ENCODE assay signal across 18 mouse cellular contexts in the genomic region with DNA sequence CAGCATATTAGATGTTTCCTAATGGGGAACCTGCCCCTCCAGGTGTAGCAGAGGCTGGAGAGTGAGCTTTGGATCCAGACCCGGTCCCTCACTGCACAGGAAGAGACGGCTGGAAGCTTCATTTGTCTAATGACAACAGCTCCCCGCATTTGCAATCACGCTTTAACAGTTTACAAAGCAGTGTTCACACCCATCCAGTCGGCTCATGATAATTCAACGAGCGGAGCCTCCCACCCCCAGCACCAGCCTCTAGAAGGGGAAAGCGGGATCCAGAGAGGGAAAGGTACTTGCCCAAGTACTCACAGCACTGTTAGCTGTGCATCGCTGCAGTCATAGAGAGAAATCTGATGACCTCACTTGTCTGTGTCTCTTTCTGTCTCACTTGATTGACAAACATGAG. TPM values are rescaled to one million over a fixed set of nuclear protein-coding genes. Genes with fewer than 3 reads are reported as not detected.
DNase-seq lines count a peak whose midpoint lies in the region; ATAC-seq and TF ChIP-seq lines count a peak whose summit lies in the region.
"Had no signal": no experiment of that assay in that cellular context is flagged by ENCODE, and none has a peak within 500 bp of the region (broad histone marks: within the 10 kb centered on the region; RNA-seq: fewer than 3 reads in every experiment).

No protein-coding gene starts in this region.

- no peaks in the 10 kb centered on the region for H3K9me3 ChIP-seq in forebrain, embryonic 12.5 days
- H3K9me3 ChIP-seq in forebrain, postnatal 0 days (ENCODE audit: low read length) = no peaks in the 10 kb centered on the region
- no peaks in the 10 kb centered on the region for H3K9me3 ChIP-seq in midbrain, embryonic 10.5 days (replicated peaks)
- no peaks in the 10 kb centered on the region for H3K9me3 ChIP-seq in midbrain, embryonic 13.5 days
- H3K9me3 ChIP-seq in midbrain, embryonic 14.5 days (ENCODE audit: control insufficient read depth, low read length) = no peaks in the 10 kb centered on the region
- H3K9me3 ChIP-seq: embryonic facial prominence, embryonic 12.5 days; heart, embryonic 13.5 days had no signal

- H3K27ac ChIP-seq in forebrain, embryonic 12.5 days = no peak overlapping the region
- no peak overlapping the region for H3K27ac ChIP-seq in forebrain, postnatal 0 days (ENCODE audit: low read depth, low read length)
- H3K27ac ChIP-seq in midbrain, embryonic 10.5 days (replicated peaks) = peak overlapping the region; percentile 100
- no peak overlapping the region; the same call in 1 of the 2 replicates for H3K27ac ChIP-seq in midbrain, embryonic 13.5 days
- H3K27ac ChIP-seq in midbrain, embryonic 14.5 days (replicated peaks; ENCODE audit: low read depth, low read length) = no peak overlapping the region
- H3K27ac ChIP-seq: embryonic facial prominence, embryonic 12.5 days; heart, embryonic 13.5 days had no signal

- TF ChIP-seq CTCF in forebrain, postnatal 0 days (IDR thresholded peaks at IDR 0.05; ENCODE audit: low read depth) = no peak
- TF ChIP-seq CTCF in brain, embryonic 14.5 days (IDR thresholded peaks at IDR 0.05; ENCODE audit: borderline replicate concordance, extremely low read depth, insufficient read depth, insufficient read length) = no peak

- 0 out of 2 replicates have a peak overlapping the region, but pooled peaks have one; percentile 12 for H3K9ac ChIP-seq in forebrain, embryonic 12.5 days
- no peak overlapping the region for H3K9ac ChIP-seq in forebrain, postnatal 0 days
- H3K9ac ChIP-seq in midbrain, embryonic 13.5 days (replicated peaks) = no peak overlapping the region
- H3K9ac ChIP-seq in midbrain, embryonic 14.5 days (replicated peaks; ENCODE audit: low read length) = 0 out of 2 replicates have a peak overlapping the region, but pooled peaks have one; percentile 2
- H3K9ac ChIP-seq: embryonic facial prominence, embryonic 12.5 days; heart, embryonic 13.5 days had no signal

- H3K4me2 ChIP-seq in forebrain, embryonic 12.5 days = no peak overlapping the region
- H3K4me2 ChIP-seq in forebrain, postnatal 0 days (ENCODE audit: low read depth) = no peak overlapping the region
- H3K4me2 ChIP-seq in midbrain, embryonic 13.5 days (replicated peaks) = no peak overlapping the region
- H3K4me2 ChIP-seq in midbrain, embryonic 14.5 days (ENCODE audit: low read length) = no peak overlapping the region
- H3K4me2 ChIP-seq: embryonic facial prominence, embryonic 12.5 days; heart, embryonic 13.5 days; hindbrain, embryonic 14.5 days had no signal

- no peak overlapping the region for H3K4me3 ChIP-seq in forebrain, embryonic 12.5 days (replicated peaks)
- H3K4me3 ChIP-seq in forebrain, postnatal 0 days (ENCODE audit: low read depth, low read length) = no peak overlapping the region
- peak overlapping the region; percentile 9; the same call in 1 of the 2 replicates for H3K4me3 ChIP-seq in midbrain, embryonic 10.5 days
- H3K4me3 ChIP-seq in midbrain, embryonic 13.5 days (replicated peaks) = no peak overlapping the region
- H3K4me3 ChIP-seq in midbrain, embryonic 14.5 days (replicated peaks; ENCODE audit: low read depth, low read length) = no peak overlapping the region
- H3K4me3 ChIP-seq: embryonic facial prominence, embryonic 12.5 days; heart, embryonic 13.5 days had no signal

- no peak for TF ChIP-seq POLR2A in brain, embryonic 14.5 days (IDR thresholded peaks at IDR 0.05; ENCODE audit: borderline replicate concordance, extremely low read depth, insufficient read depth, insufficient read length, poor library complexity, severe bottlenecking)

- H3K27me3 ChIP-seq in forebrain, embryonic 12.5 days = no peaks in the 10 kb centered on the region; the same call in 1 of the 2 replicates
- no peaks in the 10 kb centered on the region for H3K27me3 ChIP-seq in forebrain, postnatal 0 days (ENCODE audit: insufficient read depth, low read length)
- H3K27me3 ChIP-seq in midbrain, embryonic 10.5 days (ENCODE audit: low read depth, poor library complexity, severe bottlenecking) = peaks cover 29% of the 10 kb centered on the region
- 0 out of 2 replicates have a peak, but pooled peaks cover 6% of the 10 kb centered on the region for H3K27me3 ChIP-seq in midbrain, embryonic 13.5 days
- no peaks in the 10 kb centered on the region for H3K27me3 ChIP-seq in midbrain, embryonic 14.5 days (ENCODE audit: control insufficient read depth, insufficient read depth, low read length)

- peaks cover 58% of the 10 kb centered on the region for H3K4me1 ChIP-seq in forebrain, embryonic 12.5 days
- peaks cover 4% of the 10 kb centered on the region; the same call in 1 of the 2 replicates for H3K4me1 ChIP-seq in forebrain, postnatal 0 days (ENCODE audit: insufficient read depth)
- peaks cover 76% of the 10 kb centered on the region for H3K4me1 ChIP-seq in midbrain, embryonic 10.5 days
- H3K4me1 ChIP-seq in midbrain, embryonic 13.5 days (replicated peaks) = peaks cover 57% of the 10 kb centered on the region
- peaks cover 34% of the 10 kb centered on the region for H3K4me1 ChIP-seq in midbrain, embryonic 14.5 days (ENCODE audit: control insufficient read depth, insufficient read depth, low read length)

- 36% methylated on average over 9 of the region's 9 CpGs for WGBS in forebrain, embryonic 12.5 days
- WGBS in forebrain, postnatal 0 days = 26% methylated on average over 9 of the region's 9 CpGs
- 49% methylated on average over 9 of the region's 9 CpGs for WGBS in midbrain, embryonic 10.5 days
- 39% methylated on average over 9 of the region's 9 CpGs for WGBS in midbrain, embryonic 13.5 days
- 42% methylated on average over 9 of the region's 9 CpGs for WGBS in midbrain, embryonic 14.5 days

- DNase-seq in forebrain, postnatal 0 days = no peak
- no peak for DNase-seq in midbrain, embryonic 10.5 days (ENCODE audit: low spot score)
- DNase-seq in brain, embryonic 14.5 days (ENCODE audit: low read depth) = peak; percentile 73
- DNase-seq in midbrain, embryonic 14.5 days = no peak
- no peak for DNase-seq in yolk sac, embryonic 10.5 days (ENCODE audit: low spot score)
- DNase-seq: adrenal gland, adult 2 months; adrenal gland, postnatal 25 days; cerebellum, adult 2 months; gastrocnemius, postnatal 36 days; heart, adult 11 months; heart, postnatal 36 days had no signal

- no peaks in the 10 kb centered on the region for H3K36me3 ChIP-seq in forebrain, embryonic 12.5 days (replicated peaks)
- H3K36me3 ChIP-seq in forebrain, postnatal 0 days (ENCODE audit: insufficient read depth) = no peaks in the 10 kb centered on the region
- no peaks in the 10 kb centered on the region; the same call in 1 of the 2 replicates for H3K36me3 ChIP-seq in midbrain, embryonic 10.5 days
- H3K36me3 ChIP-seq in midbrain, embryonic 13.5 days = no peaks in the 10 kb centered on the region
- no peaks in the 10 kb centered on the region for H3K36me3 ChIP-seq in midbrain, embryonic 14.5 days (ENCODE audit: control insufficient read depth, insufficient read depth, low read length)
- H3K36me3 ChIP-seq: embryonic facial prominence, embryonic 12.5 days; heart, embryonic 13.5 days had no signal

- ATAC-seq in forebrain, embryonic 12.5 days (ENCODE audit: low FRiP score) = no peak
- no peak for ATAC-seq in forebrain, postnatal 0 days
- no peak for ATAC-seq in midbrain, embryonic 13.5 days
- no peak for ATAC-seq in midbrain, embryonic 14.5 days (ENCODE audit: low FRiP score, low TSS enrichment)
- ATAC-seq: intestine, embryonic 16.5 days had no signal

RNA-seq across cellular contexts. Expression of gene Ephb2, which starts 2.7 kb away (rescaled TPM):
- 20.3 and 30.2 TPM in 2 replicates for polyA plus RNA-seq in forebrain, embryonic 12.5 days (2016; fragmentation: Nextera tagmentation; extraction: Ambion mirVana)
- 79.9 and 85.6 TPM in 2 replicates for total RNA-seq in forebrain, postnatal 0 days (2014; rRNA removed)
- 9.2 and 10.8 TPM in 2 replicates for polyA plus RNA-seq in forebrain, postnatal 0 days (2015; fragmentation: Nextera tagmentation; extraction: Ambion mirVana)
- polyA plus RNA-seq in midbrain, embryonic 10.5 days (2016; fragmentation: Nextera tagmentation; extraction: Ambion mirVana) = 15.6 and 20.9 TPM in 2 replicates
- polyA plus RNA-seq in midbrain, embryonic 13.5 days (2015; fragmentation: Nextera tagmentation; extraction: Ambion mirVana) = 20.3 and 25.0 TPM in 2 replicates
- polyA plus RNA-seq in brain, embryonic 14.5 days (2012; rRNA removed) = 110 and 141 TPM in 2 replicates
- polyA plus RNA-seq in midbrain, embryonic 14.5 days (2014; fragmentation: Nextera tagmentation; extraction: Ambion mirVana) = 27.6 and 32.8 TPM in 2 replicates

RNA-seq across cellular contexts. Expression of gene C1qb, which starts 47.5 kb away (rescaled TPM):
- polyA plus RNA-seq in forebrain, embryonic 12.5 days (2016; fragmentation: Nextera tagmentation; extraction: Ambion mirVana) = 16.0 and 18.8 TPM in 2 replicates
- total RNA-seq in forebrain, postnatal 0 days (2014; rRNA removed) = 53.9 and 57.1 TPM in 2 replicates
- polyA plus RNA-seq in forebrain, postnatal 0 days (2015; fragmentation: Nextera tagmentation; extraction: Ambion mirVana) = 67.4 and 78.2 TPM in 2 replicates
- 20.6 and 32.4 TPM in 2 replicates for polyA plus RNA-seq in midbrain, embryonic 10.5 days (2016; fragmentation: Nextera tagmentation; extraction: Ambion mirVana)
- 25.0 and 30.4 TPM in 2 replicates for polyA plus RNA-seq in midbrain, embryonic 13.5 days (2015; fragmentation: Nextera tagmentation; extraction: Ambion mirVana)
- polyA plus RNA-seq in brain, embryonic 14.5 days (2012; rRNA removed) = 27.5 and 30.5 TPM in 2 replicates
- 19.1 and 40.0 TPM in 2 replicates for polyA plus RNA-seq in midbrain, embryonic 14.5 days (2014; fragmentation: Nextera tagmentation; extraction: Ambion mirVana)
- total RNA-seq: ES-E14 had no signal

RNA-seq across cellular contexts. Expression of gene C1qc, which starts 54.4 kb away (rescaled TPM):
- 9.5 and 10.2 TPM in 2 replicates for polyA plus RNA-seq in forebrain, embryonic 12.5 days (2016; fragmentation: Nextera tagmentation; extraction: Ambion mirVana)
- 61.9 and 64.6 TPM in 2 replicates for total RNA-seq in forebrain, postnatal 0 days (2014; rRNA removed)
- 46.1 and 49.3 TPM in 2 replicates for polyA plus RNA-seq in forebrain, postnatal 0 days (2015; fragmentation: Nextera tagmentation; extraction: Ambion mirVana)
- 7.1 and 12.9 TPM in 2 replicates for polyA plus RNA-seq in midbrain, embryonic 10.5 days (2016; fragmentation: Nextera tagmentation; extraction: Ambion mirVana)
- polyA plus RNA-seq in midbrain, embryonic 13.5 days (2015; fragmentation: Nextera tagmentation; extraction: Ambion mirVana) = 13.6 and 16.2 TPM in 2 replicates
- polyA plus RNA-seq in brain, embryonic 14.5 days (2012; rRNA removed) = 18.3 and 19.5 TPM in 2 replicates
- polyA plus RNA-seq in midbrain, embryonic 14.5 days (2014; fragmentation: Nextera tagmentation; extraction: Ambion mirVana) = 11.0 and 19.3 TPM in 2 replicates
- total RNA-seq: ES-E14 had no signal

Comparison
In these comparisons a context has a peak if more than half of its experiments do, and no peak if none do; other contexts are left out.
1. H3K9ac ChIP-seq: peak in forebrain, embryonic 12.5 days (single experiment) and midbrain, embryonic 14.5 days (single experiment); none in forebrain, postnatal 0 days (single experiment) and midbrain, embryonic 13.5 days (single experiment).